Comparison of ENCODE assay signal across 24 mouse cellular contexts in genomic region chr10:119167858-119168257, GRCm38 (mm10).
DNase-seq lines count a peak whose midpoint lies in the region; ATAC-seq and TF ChIP-seq lines count a peak whose summit lies in the region.
"Had no signal": no experiment of that assay in that cellular context is flagged by ENCODE, and none has a peak within 500 bp of the region (broad histone marks: within the 10 kb centered on the region; RNA-seq: fewer than 3 reads in every experiment).

No protein-coding gene starts in this region.

- H3K27ac ChIP-seq in kidney, postnatal 0 days: no peak overlapping the region
- no peak overlapping the region for H3K27ac ChIP-seq in lung, embryonic 14.5 days (ENCODE audit: low read depth)
- H3K27ac ChIP-seq in limb, embryonic 10.5 days: peak overlapping the region; percentile 46; the same call in 1 of the 2 replicates
- H3K27ac ChIP-seq in stomach, postnatal 0 days (replicated peaks): no peak overlapping the region
- H3K27ac ChIP-seq: embryonic facial prominence, embryonic 13.5 days; embryonic facial prominence, embryonic 15.5 days; forebrain, embryonic 10.5 days; forebrain, embryonic 12.5 days had no signal

- H3K4me1 ChIP-seq in kidney, postnatal 0 days (replicated peaks; ENCODE audit: insufficient read depth, low read length): no peaks in the 10 kb centered on the region
- H3K4me1 ChIP-seq in lung, embryonic 14.5 days (ENCODE audit: insufficient read depth): no peaks in the 10 kb centered on the region
- peaks cover 4% of the 10 kb centered on the region; the same call in 1 of the 2 replicates for H3K4me1 ChIP-seq in limb, embryonic 10.5 days
- no peaks in the 10 kb centered on the region for H3K4me1 ChIP-seq in stomach, postnatal 0 days (replicated peaks; ENCODE audit: control insufficient read depth, insufficient read depth)
- H3K4me1 ChIP-seq: embryonic facial prominence, embryonic 15.5 days; forebrain, embryonic 12.5 days had no signal

- no peaks in the 10 kb centered on the region for H3K9me3 ChIP-seq in kidney, postnatal 0 days (replicated peaks; ENCODE audit: low read length)
- no peaks in the 10 kb centered on the region for H3K9me3 ChIP-seq in lung, embryonic 14.5 days (ENCODE audit: low read depth, low read length)
- no peaks in the 10 kb centered on the region for H3K9me3 ChIP-seq in limb, embryonic 10.5 days (replicated peaks)
- H3K9me3 ChIP-seq in stomach, postnatal 0 days (ENCODE audit: control insufficient read depth, low read length): no peaks in the 10 kb centered on the region
- H3K9me3 ChIP-seq: embryonic facial prominence, embryonic 13.5 days; embryonic facial prominence, embryonic 15.5 days; forebrain, embryonic 10.5 days; forebrain, embryonic 12.5 days had no signal

- no peak overlapping the region for H3K4me2 ChIP-seq in kidney, postnatal 0 days (ENCODE audit: low read length)
- no peak overlapping the region for H3K4me2 ChIP-seq in lung, embryonic 14.5 days
- H3K4me2 ChIP-seq in stomach, postnatal 0 days (replicated peaks; ENCODE audit: low read depth): no peak overlapping the region
- H3K4me2 ChIP-seq: embryonic facial prominence, embryonic 13.5 days; embryonic facial prominence, embryonic 15.5 days; forebrain, embryonic 12.5 days had no signal

- no peak overlapping the region for H3K9ac ChIP-seq in kidney, postnatal 0 days (ENCODE audit: low read depth, low read length)
- no peak overlapping the region for H3K9ac ChIP-seq in lung, embryonic 14.5 days
- no peak overlapping the region for H3K9ac ChIP-seq in stomach, postnatal 0 days (ENCODE audit: low read length)
- H3K9ac ChIP-seq: embryonic facial prominence, embryonic 13.5 days; embryonic facial prominence, embryonic 15.5 days; forebrain, embryonic 12.5 days had no signal

- 16% methylated on average over 3 of the region's 3 CpGs for WGBS in kidney, postnatal 0 days
- 19% methylated on average over 3 of the region's 3 CpGs for WGBS in lung, embryonic 14.5 days
- 19% methylated on average over 3 of the region's 3 CpGs for WGBS in limb, embryonic 10.5 days
- 27% methylated on average over 3 of the region's 3 CpGs for WGBS in stomach, postnatal 0 days

- ATAC-seq in kidney, postnatal 0 days (replicated peaks; ENCODE audit: low FRiP score, low read depth): no peak
- no peak for ATAC-seq in lung, embryonic 14.5 days (ENCODE audit: insufficient read depth)
- ATAC-seq in stomach, postnatal 0 days (ENCODE audit: low FRiP score, low TSS enrichment): no peak
- ATAC-seq: forebrain, embryonic 14.5 days had no signal

- H3K4me3 ChIP-seq in kidney, postnatal 0 days (replicated peaks; ENCODE audit: low read depth, low read length): no peak overlapping the region
- H3K4me3 ChIP-seq in lung, embryonic 14.5 days (ENCODE audit: low read depth, low read length): no peak overlapping the region
- no peak overlapping the region for H3K4me3 ChIP-seq in limb, embryonic 10.5 days
- H3K4me3 ChIP-seq in stomach, postnatal 0 days (ENCODE audit: low read depth, low read length): no peak overlapping the region
- H3K4me3 ChIP-seq: embryonic facial prominence, embryonic 13.5 days; embryonic facial prominence, embryonic 15.5 days; erythroblast, embryonic 14.5 days; forebrain, embryonic 10.5 days; forebrain, embryonic 12.5 days had no signal

- no peaks in the 10 kb centered on the region for H3K36me3 ChIP-seq in kidney, postnatal 0 days (ENCODE audit: insufficient read depth, low read length)
- H3K36me3 ChIP-seq in lung, embryonic 14.5 days (ENCODE audit: insufficient read depth): no peaks in the 10 kb centered on the region
- H3K36me3 ChIP-seq in limb, embryonic 10.5 days: no peaks in the 10 kb centered on the region
- H3K36me3 ChIP-seq in stomach, postnatal 0 days (ENCODE audit: control insufficient read depth, insufficient read depth, low read length): no peaks in the 10 kb centered on the region
- H3K36me3 ChIP-seq: embryonic facial prominence, embryonic 13.5 days; embryonic facial prominence, embryonic 15.5 days; forebrain, embryonic 10.5 days; forebrain, embryonic 12.5 days had no signal

- TF ChIP-seq CTCF in kidney, postnatal 0 days (IDR thresholded peaks at IDR 0.05; ENCODE audit: low read depth): no peak
- TF ChIP-seq CTCF in lung, embryonic 14.5 days (IDR thresholded peaks at IDR 0.05; ENCODE audit: low read depth): no peak
- TF ChIP-seq CTCF in stomach, postnatal 0 days (IDR thresholded peaks at IDR 0.05; ENCODE audit: low read depth): no peak

- TF ChIP-seq EP300 in stomach, postnatal 0 days (optimal IDR thresholded peaks at IDR 0.05): no peak

- H3K27me3 ChIP-seq in kidney, postnatal 0 days (ENCODE audit: insufficient read depth, low read length): no peaks in the 10 kb centered on the region
- H3K27me3 ChIP-seq in lung, embryonic 14.5 days (ENCODE audit: insufficient read depth, low read length): no peaks in the 10 kb centered on the region
- H3K27me3 ChIP-seq in limb, embryonic 10.5 days (ENCODE audit: low read depth, poor library complexity, severe bottlenecking): no peaks in the 10 kb centered on the region
- H3K27me3 ChIP-seq in stomach, postnatal 0 days (ENCODE audit: control insufficient read depth, insufficient read depth, low read length): no peaks in the 10 kb centered on the region
- H3K27me3 ChIP-seq: embryonic facial prominence, embryonic 13.5 days; embryonic facial prominence, embryonic 15.5 days; forebrain, embryonic 12.5 days had no signal

- peak; percentile 53 for DNase-seq in kidney, postnatal 0 days (ENCODE audit: low spot score)
- no peak for DNase-seq in kidney, adult 9 months
- DNase-seq in kidney, postnatal 14 days: peak; percentile 48
- DNase-seq in kidney, postnatal 25 days: no peak
- DNase-seq in lung, embryonic 14.5 days: peak; percentile 3
- no peak for DNase-seq in lung, adult 18-20 months
- no peak for DNase-seq in limb, embryonic 10.5 days (ENCODE audit: low spot score)
- no peak for DNase-seq in stomach, postnatal 0 days (ENCODE audit: low spot score)
- DNase-seq: adrenal gland, adult 2 months; adrenal gland, postnatal 10 days; adrenal gland, postnatal 25 days; cerebellum, adult 11 months; cerebellum, adult 18-20 months; cerebellum, adult 8-10 months; cerebellum, adult 9-11 months; cerebellum, postnatal 14 days; cerebellum, postnatal 36 days; embryo, embryonic 11 days had no signal

Comparison
In these comparisons a context has a peak if more than half of its experiments do, and no peak if none do; other contexts are left out.
1. DNase-seq: peak in kidney, postnatal 0 days (single experiment), kidney, postnatal 14 days (single experiment) and lung, embryonic 14.5 days (single experiment); none in kidney, adult 9 months (single experiment), kidney, postnatal 25 days (0 of 2), lung, adult 18-20 months (0 of 2), limb, embryonic 10.5 days (single experiment) and stomach, postnatal 0 days (single experiment).